Mouse (Mus musculus) left cerebral cortex, adult 11 months (tissue): ENCODE measurements at regions not wholly inside any gene's neighbourhood (a gene's known extent, or its start where the extent isn't known, plus 50 kb on each side); places are given as distances from the start of the nearest gene placed in this dataset.

ENCODE experiments used
- DNase-seq: peaks from one replicate; pipeline ENCODE4 v3.0.0; 2022; ENCODE audit warnings: low spot score

GRCm38 (mm10) chr2:51073040-51073594, 75.8 kb downstream of the Rnd3 start:
- no peak for DNase-seq

GRCm38 (mm10) chr2:51072346-51072885, 76.5 kb downstream of the Rnd3 start:
- DNase-seq: no peak

GRCm38 (mm10) chr2:51070902-51071301, 78.0 kb downstream of the Rnd3 start:
- no peak for DNase-seq

GRCm38 (mm10) chr2:51066423-51066831, 82.5 kb downstream of the Rnd3 start:
- no peak for DNase-seq

- DNase-seq: no peak
Measured at GRCm38 (mm10) chr2:51065821-51066220, 83.1 kb downstream of the Rnd3 start.

GRCm38 (mm10) chr2:51064821-51065220, 84.1 kb downstream of the Rnd3 start:
- no peak for DNase-seq

GRCm38 (mm10) chr2:51062049-51062448, 86.9 kb downstream of the Rnd3 start:
- no peak for DNase-seq

- DNase-seq: no peak
Measured at GRCm38 (mm10) chr2:51058158-51058557, 90.8 kb downstream of the Rnd3 start.

- DNase-seq: no peak
Measured at GRCm38 (mm10) chr2:51056141-51056731, 92.7 kb downstream of the Rnd3 start.

- DNase-seq: no peak
Measured at GRCm38 (mm10) chr2:51055339-51055738, 93.6 kb downstream of the Rnd3 start.

- DNase-seq: no peak
Measured at GRCm38 (mm10) chr2:51049834-51050170, 99.1 kb downstream of the Rnd3 start.

GRCm38 (mm10) chr2:51049101-51049833, 99.6 kb downstream of the Rnd3 start:
- no peak for DNase-seq

GRCm38 (mm10) chr2:51047520-51047919, 101.4 kb downstream of the Rnd3 start:
- DNase-seq: no peak

GRCm38 (mm10) chr2:51045626-51046025, 103.3 kb downstream of the Rnd3 start:
- DNase-seq: no peak

GRCm38 (mm10) chr2:51041101-51041500, 107.8 kb downstream of the Rnd3 start:
- DNase-seq: no peak

- no peak for DNase-seq
Measured at GRCm38 (mm10) chr2:51038685-51039084, 110.2 kb downstream of the Rnd3 start.

- no peak for DNase-seq
Measured at GRCm38 (mm10) chr2:51036995-51037394, 111.9 kb downstream of the Rnd3 start.

- no peak for DNase-seq
Measured at GRCm38 (mm10) chr2:51036190-51036755, 112.6 kb downstream of the Rnd3 start.

GRCm38 (mm10) chr2:51033881-51034280, 115.0 kb downstream of the Rnd3 start:
- no peak for DNase-seq

GRCm38 (mm10) chr2:51022479-51022878, 126.4 kb downstream of the Rnd3 start:
- no peak for DNase-seq

GRCm38 (mm10) chr2:51016129-51016402, 132.8 kb downstream of the Rnd3 start:
- DNase-seq: no peak

- DNase-seq: no peak
Measured at GRCm38 (mm10) chr2:51015360-51016128, 133.4 kb downstream of the Rnd3 start.
